Mouse (Mus musculus): ENCODE results near the gene Mfap3l.
"Not testable (repeated sequence)": the region's sequence is repeated elsewhere in the genome, so short reads cannot be mapped to it uniquely, and the experiment has no call there.

Mfap3l gene

GRCm38 (mm10) chr8:60650119-60650518 lies 17.5 kb downstream of the Mfap3l start:
- DNase-seq (ENCODE audit: low read depth, low spot score), result no peak

GRCm38 (mm10) chr8:60657425-60658113 lies 24.9 kb downstream of the Mfap3l start:
- DNase-seq (ENCODE audit: low read depth, low spot score), result no peak

DNA sequence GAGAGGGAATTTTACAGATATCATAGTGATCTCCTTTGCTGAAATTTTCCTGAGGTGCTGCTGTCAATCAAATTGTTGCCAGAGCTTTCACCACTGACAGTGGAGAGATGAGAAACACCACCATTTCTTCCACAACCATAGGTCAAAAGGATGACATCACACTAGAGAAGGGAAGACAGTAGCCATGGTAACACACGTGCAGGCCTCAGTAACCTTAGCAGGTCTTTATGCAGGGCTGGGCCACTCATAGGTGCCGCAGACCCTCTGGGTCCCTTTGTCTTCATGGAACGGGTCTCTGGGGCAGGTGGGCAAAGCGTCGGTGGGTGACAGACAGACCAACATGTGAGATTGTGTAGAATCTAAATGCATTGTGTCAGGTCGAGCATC lies 25.5 kb downstream of the Mfap3l start:
- DNase-seq (ENCODE audit: low read depth, low spot score), result no peak

GRCm38 (mm10) chr8:60658686-60659085 lies 26.1 kb downstream of the Mfap3l start:
- DNase-seq (ENCODE audit: low read depth, low spot score), result not testable (repeated sequence)

GRCm38 (mm10) chr8:60659721-60660120 lies 27.1 kb downstream of the Mfap3l start:
- no peak for DNase-seq (ENCODE audit: low read depth, low spot score)

GRCm38 (mm10) chr8:60661191-60661590 lies 28.6 kb downstream of the Mfap3l start:
- DNase-seq (ENCODE audit: low read depth, low spot score), result no peak

DNA sequence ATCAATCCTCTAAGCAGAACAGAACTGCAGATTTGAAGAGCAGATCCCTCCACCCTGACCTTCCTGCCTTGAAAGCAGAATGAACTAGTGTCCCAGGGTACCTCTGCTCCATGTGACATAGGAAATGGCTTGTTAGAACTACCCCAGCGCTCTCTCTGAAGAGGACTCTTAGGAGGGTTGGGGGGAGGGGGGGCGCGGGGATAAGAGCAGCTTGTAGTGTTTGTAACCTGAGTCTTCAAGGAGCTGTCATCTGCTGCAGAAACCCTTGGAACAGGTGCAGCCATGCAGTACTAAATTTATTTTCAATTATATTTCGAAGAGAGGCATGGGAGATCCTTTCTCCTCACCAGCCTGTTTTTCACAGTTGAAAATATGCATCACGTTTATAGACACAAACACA lies 30.9 kb downstream of the Mfap3l start:
- no peak for DNase-seq (ENCODE audit: low read depth, low spot score)

GRCm38 (mm10) chr8:60665821-60666220 lies 33.2 kb downstream of the Mfap3l start:
- no peak for DNase-seq (ENCODE audit: low read depth, low spot score)

DNA sequence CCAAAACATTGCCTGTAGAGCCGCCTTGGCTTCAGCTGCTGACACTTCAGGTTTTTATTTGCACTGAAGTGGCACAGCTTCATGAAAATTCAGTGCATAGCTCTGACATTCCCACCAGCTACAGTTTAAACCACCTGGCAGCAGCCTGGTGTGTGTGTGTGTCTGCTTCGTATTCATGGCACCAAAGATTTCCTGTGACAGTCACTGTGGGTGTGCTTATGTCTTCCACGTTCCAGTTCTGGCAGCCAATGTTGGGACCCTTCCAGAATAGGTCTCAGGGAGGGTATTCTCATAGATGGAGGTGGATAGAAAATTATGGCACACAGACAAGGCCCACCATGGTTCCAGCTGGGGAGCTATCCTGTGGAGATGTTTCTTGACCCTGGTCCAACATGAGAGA lies 34.2 kb downstream of the Mfap3l start:
- no peak for DNase-seq (ENCODE audit: low read depth, low spot score)

GRCm38 (mm10) chr8:60678590-60678989 lies 46.0 kb downstream of the Mfap3l start:
- DNase-seq (ENCODE audit: low read depth, low spot score), result no peak

DNA sequence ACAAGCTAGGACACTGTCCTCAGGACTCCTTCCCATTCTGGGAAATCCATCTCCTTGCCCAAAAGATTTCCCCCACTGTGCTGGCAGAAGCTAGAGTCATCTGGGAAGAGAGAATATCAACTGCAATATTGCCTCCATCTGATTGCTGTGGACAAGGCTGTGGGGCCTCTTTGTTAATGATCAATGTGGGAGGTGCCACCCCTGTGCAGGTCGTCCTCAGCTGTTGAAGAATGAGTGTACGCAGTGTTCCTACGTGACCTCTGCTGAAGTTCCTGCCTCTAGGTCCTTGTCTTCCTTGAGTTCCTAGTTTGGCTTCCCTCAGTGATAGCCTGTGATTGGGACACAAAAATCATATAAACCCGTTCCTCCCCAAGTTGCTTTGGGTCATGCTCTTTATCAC lies 49.2 kb downstream of the Mfap3l start:
- no peak for DNase-seq (ENCODE audit: low read depth, low spot score)

DNA sequence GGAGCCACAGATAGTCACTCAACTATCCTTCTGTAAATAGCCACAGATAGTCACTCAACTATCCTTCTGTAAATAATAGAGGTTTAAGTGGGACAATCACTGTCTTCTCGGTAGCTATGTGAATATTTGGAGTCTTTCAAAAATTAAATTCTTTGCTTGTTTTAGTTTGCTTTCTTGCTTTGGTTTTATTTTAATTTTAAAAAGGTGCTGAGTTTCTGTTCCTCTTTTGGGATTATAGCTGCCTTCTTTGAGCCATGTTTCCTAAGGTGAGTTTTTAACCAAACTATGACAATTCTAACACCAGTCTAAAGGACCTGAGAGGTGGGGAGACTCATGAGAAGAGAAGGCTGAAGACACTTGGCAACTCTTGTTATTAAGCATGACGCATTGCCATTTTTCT lies 49.7 kb downstream of the Mfap3l start:
- DNase-seq (ENCODE audit: low read depth, low spot score), result no peak

DNA sequence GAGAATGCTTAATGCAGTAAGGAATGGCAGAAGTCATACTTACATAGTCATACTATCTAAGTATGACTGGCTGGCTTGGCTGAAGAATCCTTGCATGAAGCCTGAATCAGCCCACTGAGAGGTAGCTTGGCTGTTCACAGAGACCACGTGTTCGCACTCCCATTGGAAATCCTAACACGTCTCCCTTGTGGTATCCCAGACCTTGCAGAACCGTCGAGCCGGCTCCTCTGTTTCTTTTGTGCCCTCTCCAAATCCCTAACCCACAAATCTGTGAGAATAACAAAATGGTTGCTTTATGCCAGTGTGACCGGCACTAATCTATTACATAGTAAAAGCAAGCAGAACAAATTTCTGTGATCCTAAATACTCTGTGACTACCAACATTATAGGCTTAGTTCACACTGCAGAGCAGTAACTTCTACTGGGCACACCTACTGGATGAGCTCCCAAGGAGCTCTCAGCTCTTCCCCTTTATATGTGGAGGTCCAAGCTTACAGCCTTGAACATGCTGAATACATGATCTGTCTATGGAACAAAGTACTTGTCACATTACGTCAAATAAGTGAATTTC lies 79.0 kb downstream of the Mfap3l start:
- DNase-seq (ENCODE audit: low read depth, low spot score), result no peak

DNA sequence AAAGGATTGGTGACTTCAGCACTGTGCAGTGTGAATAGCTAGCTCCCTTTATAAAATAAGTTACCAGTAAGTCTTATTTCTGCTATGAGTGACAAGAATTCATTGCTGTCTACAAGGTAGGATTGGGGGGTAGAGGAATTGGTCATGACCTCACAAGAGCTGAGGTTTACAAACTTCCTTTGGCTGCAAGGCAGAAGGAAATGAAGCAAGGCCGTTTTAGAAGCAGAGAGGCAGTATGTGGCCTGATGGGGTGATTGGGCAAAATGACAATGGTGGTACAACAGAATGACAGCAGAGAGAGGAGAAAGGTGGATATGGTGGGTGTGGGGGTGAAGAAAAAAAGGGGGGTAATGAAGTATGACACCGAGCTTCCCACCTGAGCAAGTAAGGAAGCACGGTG lies 82.1 kb downstream of the Mfap3l start:
- no peak for DNase-seq (ENCODE audit: low read depth, low spot score)

DNA sequence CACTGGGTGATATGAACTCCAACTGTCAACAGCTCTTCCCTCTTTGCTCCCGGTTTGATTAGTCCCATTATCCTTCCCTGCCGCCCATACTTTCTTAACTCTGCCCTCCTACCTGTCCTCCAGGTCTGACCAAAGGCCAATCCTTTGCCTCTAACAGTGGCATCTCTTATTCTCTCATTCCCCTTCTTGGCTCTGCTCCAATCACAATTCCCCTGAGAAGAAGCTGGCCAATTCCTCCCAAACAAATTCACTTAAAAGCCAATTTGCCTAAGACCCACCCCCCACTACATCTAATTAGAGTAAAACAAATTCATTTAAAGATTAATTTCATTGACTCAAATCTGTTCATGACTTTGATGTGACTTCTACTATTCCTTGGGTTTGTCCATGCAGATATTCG lies 86.1 kb downstream of the Mfap3l start:
- no peak for DNase-seq (ENCODE audit: low read depth, low spot score)

All from 3T3-L1 (cell line).